Mouse (Mus musculus) CD4-positive naive resting alpha-beta T cell, adult 57 days (primary cell): ENCODE data around the gene Dyrk1b. TPM values are rescaled to one million over a fixed set of nuclear protein-coding genes. Genes with fewer than 3 reads are reported as not detected.

Source experiments
- total RNA-seq: library from RNA; stranded (reverse); gene quantifications from one replicate; pipeline ENCODE4 v1.2.4, GENCODE M21; 2023

Gene Dyrk1b
- total RNA-seq = 16.9 TPM

GRCm38 (mm10) chr7:28179228-28179627, at the start of gene Dyrk1b:
Gene Dyrk1b, plus strand, starts transcription at chr7:28179469.

DNA sequence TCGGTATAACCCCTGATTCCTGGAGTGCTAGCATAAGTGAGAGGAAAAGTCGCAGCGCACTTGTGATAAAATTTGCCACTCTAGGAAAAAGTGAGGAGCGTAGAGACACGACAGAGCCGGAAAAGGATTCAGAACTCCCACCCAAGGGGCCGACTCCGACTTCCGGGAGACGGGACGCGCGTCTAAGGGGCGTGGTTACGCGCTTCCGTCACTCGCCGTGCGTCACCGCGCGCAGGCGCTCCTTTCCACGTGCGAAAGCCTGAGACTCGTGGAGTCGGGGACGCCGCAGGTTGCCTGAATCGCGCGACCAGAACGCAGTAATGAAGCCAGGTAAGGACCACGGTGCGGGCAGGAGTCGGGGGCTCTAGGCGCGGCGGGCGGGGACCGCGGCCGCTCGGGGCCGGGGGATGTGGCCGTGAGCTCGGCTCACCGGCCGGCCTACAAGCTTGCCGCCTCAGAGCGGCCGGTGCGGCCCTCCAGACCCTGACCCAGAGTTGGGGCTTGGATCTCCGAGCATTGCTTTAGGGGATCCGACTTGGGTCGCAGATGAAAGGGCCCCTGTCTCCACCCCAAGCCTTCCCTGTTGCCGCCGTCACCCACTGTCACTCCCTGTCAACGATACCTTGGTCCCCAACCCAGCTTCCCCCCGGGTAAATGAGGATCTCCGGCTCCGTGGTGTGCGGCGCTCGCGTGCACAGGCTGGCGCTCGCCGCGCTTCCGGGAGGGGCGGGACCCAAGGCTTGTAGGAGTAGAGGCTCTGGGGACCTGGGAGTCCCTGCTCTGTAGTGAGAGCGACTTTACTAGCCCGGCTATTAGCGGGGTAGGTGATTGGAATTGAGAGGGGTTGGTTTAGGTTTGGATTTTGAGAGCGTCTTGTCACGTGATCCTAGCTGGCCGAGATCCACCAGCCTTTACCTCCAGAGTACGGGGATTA, 9.5 kb upstream of the Dyrk1b start, which contains the start of gene Fbl:
Fbl (plus strand) TSS at position 222 of the 934 bp plus-strand sequence.

Other genes with a start within 250 kb of the Dyrk1b start
- gene Zfp780b, start 200.3 kb upstream of the Dyrk1b start, total RNA-seq = 10.8 TPM
- 8.7 TPM for gene Zfp850, start 165.4 kb upstream of the Dyrk1b start, total RNA-seq
- gene Psmc4, start 129.4 kb upstream of the Dyrk1b start, total RNA-seq = 97.6 TPM
- gene Fcgbp, start 108.2 kb upstream of the Dyrk1b start, total RNA-seq = not detected
- gene 9530053A07Rik, start 50.0 kb upstream of the Dyrk1b start, total RNA-seq = not detected
- 183 TPM for gene Fbl, start 9.8 kb upstream of the Dyrk1b start, total RNA-seq
- gene Eid2, start 88.4 kb downstream of the Dyrk1b start, total RNA-seq = 9.9 TPM
- 5.5 TPM for gene Eid2b, start 98.3 kb downstream of the Dyrk1b start, total RNA-seq
- gene Selenov, start 111.7 kb downstream of the Dyrk1b start, total RNA-seq = not detected
- not detected for gene Dll3, start 122.8 kb downstream of the Dyrk1b start, total RNA-seq
- 32.5 TPM for gene Timm50, start 132.6 kb downstream of the Dyrk1b start, total RNA-seq
- gene Supt5, start 159.3 kb downstream of the Dyrk1b start, total RNA-seq = 190 TPM
- gene Rps16, start 171.2 kb downstream of the Dyrk1b start, total RNA-seq = 5,484 TPM
- 207 TPM for gene Plekhg2, start 193.1 kb downstream of the Dyrk1b start, total RNA-seq
- 442 TPM for gene Zfp36, start 200.8 kb downstream of the Dyrk1b start, total RNA-seq
- gene Med29, start 213.2 kb downstream of the Dyrk1b start, total RNA-seq = 14.8 TPM
- gene Paf1, start 213.5 kb downstream of the Dyrk1b start, total RNA-seq = 154 TPM